Mouse (Mus musculus) neutrophil, adult 5-6 weeks (primary cell): ENCODE results near the gene Hoxc5. TPM values are rescaled to one million over a fixed set of nuclear protein-coding genes. Genes with fewer than 3 reads are reported as not detected.

ENCODE experiments used
- ATAC-seq: fragments of 151-379, 151-347 bp; 2 replicates; pipeline ENCODE4 v1.8.0; 2017; ENCODE audit warnings: mild to moderate bottlenecking, moderate TSS enrichment; ENCODE audit not compliant: insufficient number of reproducible peaks, poor library complexity, low FRiP score, severe bottlenecking; ENCODE audit errors: extremely low read depth
- total RNA-seq: library from RNA; stranded (forward); fragments of 200-1000 nt; gene quantifications from 2 replicates; pipeline ENCODE4 v1.2.3, GENCODE M21; 2017

Gene Hoxc5
- total RNA-seq, 1 experiment from 2014 or later = not detected

GRCm38 (mm10) chr15:103001370-103001769, 34.1 kb downstream of the Hoxc5 start:
- no peak for ATAC-seq

- no peak for ATAC-seq
These were observed 34.9 kb downstream of the Hoxc5 start for GRCm38 (mm10) chr15:103002156-103002555.

- ATAC-seq = no peak
These were observed 35.7 kb downstream of the Hoxc5 start for GRCm38 (mm10) chr15:103002821-103003448.

- no peak for ATAC-seq
These were observed 38.1 kb downstream of the Hoxc5 start for GRCm38 (mm10) chr15:103005308-103005707.

GRCm38 (mm10) chr15:103005797-103006196, 38.6 kb downstream of the Hoxc5 start:
- ATAC-seq = no peak

- ATAC-seq = no peak
These were observed 39.1 kb downstream of the Hoxc5 start for GRCm38 (mm10) chr15:103006326-103006725.

- ATAC-seq = no peak
These were observed 42.2 kb downstream of the Hoxc5 start for GRCm38 (mm10) chr15:103009265-103010111.

GRCm38 (mm10) chr15:103010112-103010846, 43.0 kb downstream of the Hoxc5 start:
- no peak for ATAC-seq

- no peak for ATAC-seq
These were observed 43.8 kb downstream of the Hoxc5 start for GRCm38 (mm10) chr15:103010847-103011555.

GRCm38 (mm10) chr15:103011928-103012486, 44.8 kb downstream of the Hoxc5 start:
- ATAC-seq = no peak

- no peak for ATAC-seq
These were observed 46.2 kb downstream of the Hoxc5 start for GRCm38 (mm10) chr15:103013238-103013984.

GRCm38 (mm10) chr15:103014166-103015008, 47.1 kb downstream of the Hoxc5 start:
- ATAC-seq = no peak

- no peak for ATAC-seq
These were observed 47.8 kb downstream of the Hoxc5 start for GRCm38 (mm10) chr15:103015009-103015399.

GRCm38 (mm10) chr15:103015406-103016166, 48.3 kb downstream of the Hoxc5 start:
- no peak for ATAC-seq

GRCm38 (mm10) chr15:103018636-103019035, 51.4 kb downstream of the Hoxc5 start, which contains the start of gene Hoxc4:
Gene Hoxc4, plus strand, starts transcription at chr15:103018934.
- no peak for ATAC-seq

GRCm38 (mm10) chr15:103020899-103021418, 53.7 kb downstream of the Hoxc5 start:
- ATAC-seq = no peak
